ENCODE assay signal across 19 mouse cellular contexts in genomic region chr12:89640046-89640445, GRCm38 (mm10).
"Had no signal": no experiment of that assay in that cellular context is flagged by ENCODE, and none has a peak within 500 bp of the region (broad histone marks: within the 10 kb centered on the region; RNA-seq: fewer than 3 reads in every experiment).

No protein-coding gene starts in this region.

- H3K4me2 ChIP-seq: liver, embryonic 13.5 days; lung, embryonic 15.5 days; midbrain, embryonic 11.5 days; neural tube, embryonic 12.5 days; neural tube, embryonic 15.5 days had no signal

- H3K36me3 ChIP-seq: liver, embryonic 13.5 days; lung, embryonic 15.5 days; neural tube, embryonic 12.5 days; neural tube, embryonic 15.5 days had no signal

- ATAC-seq: intestine, postnatal 0 days had no signal

- DNase-seq: kidney, adult 2 months; kidney, postnatal 25 days; layer of hippocampus, adult 9-11 months; liver, embryonic 13.5 days; midbrain, embryonic 14.5 days; right cerebral cortex, adult 18-20 months; right cerebral cortex, postnatal 14 days; right cerebral cortex, postnatal 4 days; thymus, adult 2 months; thymus, postnatal 14 days; thymus, postnatal 4 days had no signal

- H3K4me3 ChIP-seq: layer of hippocampus, adult 2 months; liver, embryonic 13.5 days; lung, embryonic 15.5 days; neural tube, embryonic 12.5 days; neural tube, embryonic 15.5 days had no signal

- H3K27ac ChIP-seq: kidney, postnatal 0 days; layer of hippocampus, adult 2 months; liver, embryonic 13.5 days; lung, embryonic 15.5 days; neural tube, embryonic 12.5 days; neural tube, embryonic 15.5 days; stomach, postnatal 0 days had no signal

- H3K9me3 ChIP-seq: liver, embryonic 13.5 days; lung, embryonic 15.5 days; neural tube, embryonic 12.5 days; neural tube, embryonic 15.5 days had no signal

- H3K9ac ChIP-seq: liver, embryonic 13.5 days; lung, embryonic 15.5 days; neural tube, embryonic 12.5 days; neural tube, embryonic 15.5 days had no signal

- H3K4me1 ChIP-seq: liver, embryonic 13.5 days; lung, embryonic 15.5 days; neural tube, embryonic 12.5 days; neural tube, embryonic 15.5 days had no signal

- H3K27me3 ChIP-seq: liver, embryonic 13.5 days; lung, embryonic 15.5 days; neural tube, embryonic 12.5 days; neural tube, embryonic 15.5 days had no signal
